Mouse (Mus musculus) limb, embryonic 13.5 days (tissue): Measurements from ENCODE around the gene Phgr1. TPM values are rescaled to one million over a fixed set of nuclear protein-coding genes. Genes with fewer than 3 reads are reported as not detected.

ENCODE experiments used
- ATAC-seq: fragments of 200-750 bp; cut with Nextera tagmentation; 2 replicates; pipeline ENCODE4 v1.8.0; 2017; ENCODE audit warnings: low read depth, moderate number of reproducible peaks, moderate TSS enrichment; ENCODE audit not compliant: low FRiP score
- H3K27ac ChIP-seq: fragments of 300-500 bp; sonication (generic); 2 replicates; pipeline ENCODE4 v1.5.1; 2015; ENCODE audit warnings: inconsistent platforms, mild to moderate bottlenecking, moderate library complexity
- H3K27me3 ChIP-seq: fragments of 300-500 bp; sonication (generic); 2 replicates; pipeline ENCODE4 v1.6.1; 2015; ENCODE audit warnings: mild to moderate bottlenecking, inconsistent platforms
- H3K36me3 ChIP-seq: fragments of 300-500 bp; sonication (generic); 2 replicates; pipeline ENCODE4 v1.6.1; 2015; ENCODE audit warnings: inconsistent platforms, mild to moderate bottlenecking, moderate library complexity
- H3K4me1 ChIP-seq: fragments of 300-500 bp; sonication (generic); 2 replicates; pipeline ENCODE4 v1.6.1; 2015; ENCODE audit warnings: inconsistent platforms
- H3K4me2 ChIP-seq: fragments of 300-500 bp; sonication (generic); replicated peaks from 2 replicates; pipeline ENCODE4 v1.6.1; 2015; ENCODE audit warnings: inconsistent platforms, mild to moderate bottlenecking, moderate library complexity
- H3K4me3 ChIP-seq: fragments of 300-500 bp; sonication (generic); 2 replicates; pipeline ENCODE4 v1.5.1; 2015; ENCODE audit warnings: moderate library complexity, mild to moderate bottlenecking, inconsistent platforms
- H3K9ac ChIP-seq: fragments of 300-500 bp; sonication (generic); 2 replicates; pipeline ENCODE4 v1.6.1; 2015; ENCODE audit warnings: mild to moderate bottlenecking, inconsistent platforms
- H3K9me3 ChIP-seq: fragments of 300-500 bp; sonication (generic); 2 replicates; pipeline ENCODE4 v1.6.1; 2016; ENCODE audit warnings: inconsistent platforms
- WGBS: fragments of 180-500 bp; shearing (Covaris S2); methylation state at CpG from one replicate; pipeline ENCODE4 v1.1.7; 2015; 5-methylcytosine and 5-hydroxymethylcytosine counted together
- polyA plus RNA-seq: library from polyadenylated mRNA; unstranded; fragments of >200 nt; fragmentation: Nextera tagmentation; extraction: Ambion mirVana; gene quantifications from 2 replicates; pipeline ENCODE4 v1.2.1, GENCODE M21; 2015

Phgr1 gene
- polyA plus RNA-seq, result not detected in 2 replicates

DNA sequence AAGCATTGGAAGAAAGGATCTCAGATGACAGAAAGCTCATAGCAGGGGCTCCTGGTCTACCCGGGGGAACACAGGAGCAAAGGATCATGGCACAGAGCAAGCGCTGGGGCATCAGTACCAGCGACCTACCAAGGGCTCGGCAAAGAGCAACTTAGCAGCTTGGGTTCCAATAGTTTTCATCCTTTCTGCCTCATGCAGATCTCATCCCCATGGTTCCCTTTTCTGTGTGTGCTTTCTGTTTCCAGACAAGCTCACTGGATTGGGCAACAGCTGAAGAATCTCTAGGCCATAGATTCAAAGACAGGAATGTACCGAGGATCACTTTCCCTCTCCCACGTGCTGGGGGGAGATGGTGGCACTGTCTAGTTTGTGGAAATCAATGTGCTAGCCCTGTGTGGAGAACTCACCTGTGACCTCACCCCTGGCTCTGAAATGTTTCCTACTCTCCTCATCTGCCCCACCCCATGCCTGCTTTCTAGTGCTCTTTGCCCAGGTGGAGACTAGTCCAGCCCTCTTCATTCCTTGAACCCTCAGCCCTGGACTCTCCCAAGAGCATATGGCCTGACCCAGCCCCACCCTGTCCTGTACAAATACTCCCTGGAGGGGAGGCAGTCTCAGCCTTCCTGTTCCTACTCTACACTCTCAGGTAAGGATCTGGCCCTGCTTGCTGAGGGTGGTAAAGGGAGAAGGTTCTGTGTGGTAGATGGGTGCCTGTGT, at the start of gene Phgr1:
Phgr1 (plus strand) TSS at position 612 of the 717 bp plus-strand sequence.
- no peak within 1 kb of the TSS for H3K4me3 ChIP-seq
- H3K9ac ChIP-seq, result no peak within 1 kb of the TSS
- H3K4me2 ChIP-seq, result no peak within 1 kb of the TSS
- no peaks in the 10 kb centered on the region for H3K36me3 ChIP-seq
- no peak within 1 kb of the TSS for H3K27ac ChIP-seq
- 70% methylated on average over 6 of the region's 6 CpGs for WGBS
- H3K4me1 ChIP-seq, result no peaks in the 10 kb centered on the region
- no peak; the same call in 1 of the 2 replicates for ATAC-seq
- 0 out of 2 replicates have a peak, but pooled peaks cover 3% of the 10 kb centered on the region for H3K9me3 ChIP-seq
- H3K27me3 ChIP-seq, result peaks cover 5% of the 10 kb centered on the region; the same call in 1 of the 2 replicates

DNA sequence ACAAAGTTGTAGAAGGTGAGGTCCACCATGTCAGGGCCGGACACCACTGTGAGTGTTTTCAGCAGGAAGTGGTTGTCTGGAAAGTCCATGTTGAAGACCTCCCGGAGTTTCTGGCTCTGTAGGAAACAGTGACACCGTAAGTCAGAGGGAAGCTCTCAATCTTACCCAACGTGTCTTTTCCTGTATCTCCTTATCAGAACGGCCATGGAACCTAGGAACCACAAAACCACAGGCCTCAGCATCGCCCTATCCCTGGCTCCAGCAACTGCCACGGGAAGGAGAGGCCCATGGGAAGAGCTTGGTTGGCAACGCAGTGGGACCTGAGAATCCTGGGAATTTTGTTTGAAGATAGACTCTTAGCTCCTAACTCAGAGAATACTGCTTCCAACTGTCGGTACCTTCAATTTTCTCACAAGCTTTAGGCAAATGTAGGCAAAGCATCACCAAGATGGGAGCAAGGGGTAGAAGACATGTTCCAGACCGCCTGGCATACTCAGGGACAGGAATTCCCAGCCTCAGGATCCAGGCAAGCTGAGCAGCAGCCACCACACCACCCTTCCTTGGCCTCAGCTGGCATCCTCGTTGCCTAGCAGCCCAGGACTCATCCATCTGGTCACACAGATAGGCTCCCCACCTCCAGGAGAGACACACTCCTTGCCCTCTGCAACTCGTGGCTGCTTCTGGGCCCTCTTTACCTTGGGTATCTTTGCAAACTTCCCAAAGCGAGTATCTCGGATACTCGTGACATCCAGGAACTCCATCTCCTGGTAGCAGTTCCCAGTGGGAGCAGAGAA, 48.7 kb upstream of the Phgr1 start:
- H3K4me1 ChIP-seq, result peaks cover 18% of the 10 kb centered on the region
- 82% methylated on average over 15 of the region's 15 CpGs for WGBS
- H3K4me3 ChIP-seq, result no peak overlapping the region
- no peak for ATAC-seq
- H3K4me2 ChIP-seq, result no peak overlapping the region
- H3K27ac ChIP-seq, result no peak overlapping the region
- H3K36me3 ChIP-seq, result no peaks in the 10 kb centered on the region
- peaks cover 48% of the 10 kb centered on the region for H3K27me3 ChIP-seq
- no peak overlapping the region for H3K9ac ChIP-seq
- H3K9me3 ChIP-seq, result no peaks in the 10 kb centered on the region

DNA sequence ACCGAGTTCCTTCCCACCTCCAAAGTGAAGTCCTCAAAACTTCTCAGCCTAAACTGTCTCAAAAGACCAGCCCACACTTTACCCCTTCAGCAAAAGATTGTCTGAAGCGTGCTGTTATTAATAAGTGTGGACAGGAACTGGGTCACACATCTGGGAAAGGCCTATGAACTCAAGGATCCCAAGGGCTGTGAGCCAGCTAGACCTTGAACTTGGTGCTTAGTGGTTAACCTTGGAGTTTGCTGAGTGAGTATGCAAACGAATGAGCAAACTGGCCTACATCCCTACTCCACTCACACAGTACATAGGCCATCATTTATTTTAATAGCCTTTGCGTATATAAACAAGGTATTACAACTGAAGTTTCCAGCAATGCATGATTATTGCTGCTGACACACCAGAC, 47.1 kb upstream of the Phgr1 start:
- Histone ChIP-seq H3K27me3 (peaks cover 51% of the 10 kb centered on the region), H3K9me3 (no peaks in the 10 kb centered on the region), H3K36me3 (no peaks in the 10 kb centered on the region), H3K4me1 (peaks cover 34% of the 10 kb centered on the region), H3K4me3 (no peak overlapping the region), H3K27ac (no peak overlapping the region), H3K4me2 (no peak overlapping the region), H3K9ac (no peak overlapping the region)
- no peak for ATAC-seq
- 80% methylated on average over 4 of the region's 4 CpGs for WGBS

DNA sequence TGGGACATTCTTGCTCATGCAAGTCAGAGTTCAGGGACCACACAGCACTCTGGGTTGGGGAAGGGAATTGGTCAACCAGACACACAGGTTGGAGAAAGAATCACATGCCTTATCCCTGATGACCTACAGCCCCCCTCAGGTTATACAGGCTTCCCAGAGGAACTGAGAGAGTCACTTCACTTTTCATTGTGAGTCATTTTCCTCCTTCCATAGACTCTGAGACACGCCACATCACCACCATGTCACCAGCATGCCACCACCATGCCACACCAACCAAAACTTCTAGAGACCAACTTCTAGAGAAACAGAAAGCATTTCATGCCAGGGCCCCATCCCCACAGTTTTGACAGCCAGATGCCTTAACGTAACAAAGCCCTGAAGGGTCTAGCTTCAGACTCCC, 45.7 kb upstream of the Phgr1 start:
- Histone ChIP-seq H3K4me2 (no peak overlapping the region), H3K4me3 (no peak overlapping the region), H3K4me1 (peaks cover 36% of the 10 kb centered on the region), H3K9me3 (no peaks in the 10 kb centered on the region), H3K36me3 (no peaks in the 10 kb centered on the region), H3K9ac (no peak overlapping the region), H3K27me3 (peaks cover 61% of the 10 kb centered on the region), H3K27ac (no peak overlapping the region)
- ATAC-seq, result no peak
- WGBS, result 86% methylated on average over 2 of the region's 2 CpGs

DNA sequence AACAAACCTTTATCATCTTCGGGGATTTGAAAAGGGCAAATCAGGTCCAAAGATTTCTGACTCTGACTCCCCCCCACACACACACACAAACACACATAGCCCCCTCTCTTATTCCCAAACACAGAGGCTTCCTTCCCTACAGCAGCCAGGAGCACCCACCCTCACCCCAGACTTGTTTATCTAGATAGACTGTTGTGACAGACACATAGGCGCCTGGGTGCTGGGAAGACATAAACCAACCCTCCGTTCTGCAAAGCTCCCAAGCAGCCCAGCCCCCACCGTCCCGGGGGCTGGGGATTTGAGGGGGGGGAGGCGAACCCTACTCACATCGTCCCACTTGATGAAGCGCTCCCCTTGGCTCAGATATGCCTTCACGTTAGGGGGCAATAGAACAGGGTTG, 44.7 kb upstream of the Phgr1 start:
- ATAC-seq, result no peak
- Histone ChIP-seq H3K4me3 (no peak overlapping the region), H3K27me3 (peaks cover 63% of the 10 kb centered on the region), H3K4me1 (peaks cover 33% of the 10 kb centered on the region), H3K9me3 (no peaks in the 10 kb centered on the region), H3K27ac (no peak overlapping the region), H3K4me2 (peak overlapping the region; percentile 21), H3K36me3 (no peaks in the 10 kb centered on the region), H3K9ac (no peak overlapping the region)
- WGBS, result 18% methylated on average over 9 of the region's 9 CpGs

DNA sequence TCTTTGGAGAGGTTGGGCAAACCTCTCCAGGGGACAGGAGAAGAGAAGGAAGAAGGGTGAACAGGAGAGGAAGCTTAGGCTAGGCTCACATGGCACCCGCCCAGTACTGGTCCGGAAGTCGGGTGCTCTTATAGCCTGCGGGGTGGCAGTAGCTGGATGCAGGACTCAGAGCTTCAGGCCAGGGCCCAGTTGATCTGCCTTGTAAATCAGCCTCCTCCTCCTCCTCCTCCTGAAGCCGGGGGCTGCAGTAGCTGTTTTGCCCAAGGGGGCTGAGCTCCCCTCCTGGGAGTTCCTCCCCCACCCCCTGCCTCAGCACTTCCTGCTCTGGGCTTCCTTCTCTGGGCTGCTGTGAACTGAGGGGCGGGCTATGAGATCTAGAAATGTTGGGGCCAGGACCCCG, 44.2 kb upstream of the Phgr1 start, which contains the start of gene Plcb2:
Plcb2 (minus strand) TSS at position 102 of the 400 bp plus-strand sequence.
- Histone ChIP-seq H3K36me3 (no peaks in the 10 kb centered on the region), H3K4me1 (peaks cover 32% of the 10 kb centered on the region), H3K4me3 (no peak within 1 kb of the TSS), H3K27me3 (peaks cover 64% of the 10 kb centered on the region), H3K9ac (no peak within 1 kb of the TSS), H3K27ac (no peak within 1 kb of the TSS), H3K9me3 (no peaks in the 10 kb centered on the region), H3K4me2 (peak within 1 kb of the TSS; percentile 21)
- no peak for ATAC-seq
- 12% methylated on average over 7 of the region's 7 CpGs for WGBS

DNA sequence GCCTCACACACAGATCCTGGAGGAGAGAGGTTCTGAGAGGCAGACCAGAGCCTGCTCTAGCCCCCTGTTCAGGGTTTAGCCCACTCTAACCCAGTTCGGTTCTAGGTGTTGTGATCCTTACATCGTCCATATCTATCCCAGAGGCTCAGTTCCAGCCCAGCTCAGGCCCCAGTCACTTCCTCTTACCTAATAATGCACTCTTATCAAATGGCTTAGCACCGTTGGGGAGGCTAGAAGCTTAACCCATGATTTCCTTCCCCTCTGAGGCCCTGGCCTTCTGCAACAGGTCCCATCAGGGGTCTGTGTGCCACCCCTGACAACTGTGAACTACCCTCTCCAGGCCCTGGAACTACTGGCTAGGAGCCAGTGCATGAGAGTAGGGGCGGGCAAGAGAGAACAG, 43.4 kb upstream of the Phgr1 start:
- WGBS, result 36% methylated on average over 4 of the region's 4 CpGs
- ATAC-seq, result no peak
- Histone ChIP-seq H3K4me1 (peaks cover 33% of the 10 kb centered on the region), H3K9me3 (no peaks in the 10 kb centered on the region), H3K9ac (no peak overlapping the region), H3K4me2 (no peak overlapping the region), H3K27ac (no peak overlapping the region), H3K36me3 (no peaks in the 10 kb centered on the region), H3K27me3 (peaks cover 64% of the 10 kb centered on the region), H3K4me3 (no peak overlapping the region)

DNA sequence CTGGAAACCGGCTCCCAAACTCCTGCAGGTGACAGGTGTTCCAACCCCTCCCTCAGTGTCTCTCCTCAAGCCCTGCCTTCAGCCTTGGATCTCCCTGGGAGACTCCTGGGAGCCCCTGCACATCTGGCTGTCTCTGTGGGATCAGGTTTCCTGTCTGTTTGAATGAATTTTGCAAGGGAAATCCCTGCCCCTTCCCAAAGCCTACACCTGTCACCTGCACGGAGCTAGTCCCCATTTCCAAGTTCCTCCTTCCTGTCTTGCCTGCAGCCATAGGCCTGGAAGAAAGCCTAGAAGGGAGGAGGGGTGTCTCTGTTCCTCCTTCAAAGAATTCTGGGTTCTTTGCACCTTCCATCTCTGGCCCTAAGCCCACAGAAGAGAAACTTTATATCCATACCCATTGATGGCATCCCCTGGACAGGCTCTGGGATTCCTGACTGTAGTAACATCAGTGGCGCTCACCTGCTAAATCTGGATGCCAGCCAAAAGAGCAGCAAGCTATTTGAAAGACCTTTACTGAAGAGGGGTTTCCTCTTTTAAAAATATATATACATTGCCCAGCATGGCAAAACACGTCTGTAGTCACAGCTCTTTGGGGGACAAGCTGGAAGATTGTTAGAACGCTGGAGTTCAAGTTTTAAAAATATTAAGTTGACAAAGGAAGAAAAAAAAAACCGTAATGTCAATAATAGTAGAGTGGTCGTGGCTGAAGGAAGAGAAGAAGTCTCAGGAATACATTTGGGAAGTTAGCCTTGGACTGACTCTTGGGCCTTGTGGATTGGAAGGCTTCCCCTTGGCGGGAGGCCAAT, 42.5 kb upstream of the Phgr1 start:
- WGBS, result 26% methylated on average over 8 of the region's 8 CpGs
- H3K27me3 ChIP-seq, result peaks cover 66% of the 10 kb centered on the region
- ATAC-seq, result no peak

DNA sequence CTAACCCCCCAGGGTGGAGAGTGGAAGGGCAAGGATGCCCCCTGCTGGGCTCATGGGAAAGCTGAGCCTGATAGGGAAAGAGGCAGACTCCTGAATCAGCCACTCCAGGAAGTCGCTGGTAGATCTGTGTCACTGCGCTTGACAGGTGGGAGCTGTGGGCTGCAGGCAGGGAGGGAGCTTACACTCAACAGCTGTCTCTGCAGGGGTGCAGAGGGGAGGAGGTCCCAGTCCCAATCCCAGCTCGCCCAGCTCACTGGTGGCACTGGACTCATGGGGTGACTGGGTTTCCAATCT, 42.0 kb upstream of the Phgr1 start:
- H3K4me2 ChIP-seq, result no peak overlapping the region
- H3K27ac ChIP-seq, result no peak overlapping the region
- H3K4me3 ChIP-seq, result no peak overlapping the region
- H3K4me1 ChIP-seq, result peaks cover 33% of the 10 kb centered on the region
- peaks cover 68% of the 10 kb centered on the region for H3K27me3 ChIP-seq
- H3K9me3 ChIP-seq, result no peaks in the 10 kb centered on the region
- WGBS, result 8% methylated on average over 3 of the region's 3 CpGs
- H3K36me3 ChIP-seq, result no peaks in the 10 kb centered on the region
- ATAC-seq, result no peak
- H3K9ac ChIP-seq, result no peak overlapping the region

More for the DNA sequence above, 42.5 kb upstream of the Phgr1 start:
- Histone ChIP-seq H3K36me3 (no peaks in the 10 kb centered on the region), H3K27ac (no peak overlapping the region), H3K9ac (no peak overlapping the region), H3K9me3 (no peaks in the 10 kb centered on the region), H3K4me2 (no peak overlapping the region), H3K4me1 (peaks cover 33% of the 10 kb centered on the region), H3K4me3 (no peak overlapping the region)

DNA sequence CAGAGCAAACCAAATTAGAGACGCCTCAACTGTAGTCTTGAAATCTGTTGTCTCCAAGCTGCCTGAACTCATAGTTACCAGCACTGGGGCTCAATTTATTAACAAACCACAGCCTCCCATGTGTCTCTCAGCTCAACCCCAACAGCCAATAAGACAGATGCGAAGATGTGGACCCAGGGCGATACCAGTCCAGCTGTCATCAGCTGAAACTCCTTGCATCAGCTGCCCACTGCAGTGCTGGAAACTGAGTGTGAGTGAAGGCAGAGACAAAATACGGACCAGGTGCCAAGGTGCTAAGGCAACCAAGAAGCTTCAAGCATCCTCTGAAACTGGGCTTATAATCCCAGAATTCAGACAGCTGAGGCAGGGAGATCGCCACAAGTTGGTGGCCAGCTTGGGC, 40.6 kb upstream of the Phgr1 start:
- Histone ChIP-seq H3K9ac (no peak overlapping the region), H3K4me1 (peaks cover 33% of the 10 kb centered on the region), H3K9me3 (no peaks in the 10 kb centered on the region), H3K36me3 (no peaks in the 10 kb centered on the region), H3K27me3 (peaks cover 68% of the 10 kb centered on the region), H3K4me2 (no peak overlapping the region), H3K4me3 (no peak overlapping the region), H3K27ac (no peak overlapping the region)
- no peak for ATAC-seq
- 83% methylated on average over 5 of the region's 5 CpGs for WGBS

DNA sequence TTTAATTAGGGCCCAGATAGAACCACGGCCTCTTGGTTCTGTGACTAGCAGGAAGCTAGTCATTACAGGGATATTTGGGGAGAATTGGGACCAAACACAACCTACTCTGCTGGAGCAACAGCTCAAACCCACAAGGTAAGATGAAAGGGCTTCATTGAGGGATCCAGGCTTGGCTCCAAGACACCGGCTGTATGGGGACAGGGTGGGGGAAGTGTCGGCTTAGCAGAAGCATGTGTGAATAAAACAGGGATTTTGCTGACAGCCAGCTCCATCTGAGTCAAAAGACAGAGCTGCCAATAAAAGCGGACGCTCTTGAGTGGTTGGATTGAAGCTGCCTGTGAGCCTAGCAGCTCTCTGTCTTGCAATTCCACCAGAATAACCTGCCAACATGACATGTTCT, 39.2 kb upstream of the Phgr1 start:
- Histone ChIP-seq H3K4me3 (no peak overlapping the region), H3K9me3 (no peaks in the 10 kb centered on the region), H3K4me2 (no peak overlapping the region), H3K27me3 (peaks cover 56% of the 10 kb centered on the region), H3K36me3 (no peaks in the 10 kb centered on the region), H3K4me1 (peaks cover 27% of the 10 kb centered on the region), H3K9ac (no peak overlapping the region), H3K27ac (no peak overlapping the region)
- ATAC-seq, result no peak
- WGBS, result 31% methylated on average over 5 of the region's 5 CpGs

DNA sequence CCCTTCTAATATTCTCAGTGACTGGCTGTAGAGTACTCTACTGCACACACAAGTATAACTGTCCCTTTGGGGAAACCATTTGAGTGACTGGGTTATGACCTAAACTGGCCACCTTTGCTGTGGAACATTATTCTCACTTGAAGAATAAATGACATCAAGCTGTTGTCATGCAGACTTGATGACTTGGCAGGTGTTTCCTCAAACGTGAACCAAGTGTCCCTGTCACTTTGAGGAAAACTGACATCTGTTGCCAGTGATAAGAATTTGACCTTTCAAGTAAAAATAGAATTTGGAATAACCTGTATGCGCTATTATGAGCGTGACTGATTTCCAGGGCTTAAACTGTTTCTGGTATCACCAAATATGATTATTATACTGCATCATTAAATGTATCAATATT, 32.2 kb upstream of the Phgr1 start:
- 63% methylated on average over 3 of the region's 3 CpGs for WGBS
- Histone ChIP-seq H3K4me1 (peaks cover 11% of the 10 kb centered on the region), H3K27me3 (peaks cover 26% of the 10 kb centered on the region), H3K4me2 (no peak overlapping the region), H3K9me3 (no peaks in the 10 kb centered on the region), H3K4me3 (no peak overlapping the region), H3K27ac (no peak overlapping the region), H3K36me3 (no peaks in the 10 kb centered on the region), H3K9ac (no peak overlapping the region)
- ATAC-seq, result no peak
